Mouse (Mus musculus): Measurements from ENCODE around the gene Plb1. TPM values are rescaled to one million over a fixed set of nuclear protein-coding genes. Genes with fewer than 3 reads are reported as not detected.

The Plb1 gene
- total RNA-seq, 1 experiment from 2014 or later: not detected

- ATAC-seq (replicated peaks; ENCODE audit: insufficient number of reproducible peaks, low FRiP score, low TSS enrichment, poor library complexity, severe bottlenecking): no peak
Measured at GRCm38 (mm10) chr5:32311589-32312166, 79.2 kb downstream of the Plb1 start.

GRCm38 (mm10) chr5:32313671-32314070, 81.2 kb downstream of the Plb1 start:
- ATAC-seq (replicated peaks; ENCODE audit: insufficient number of reproducible peaks, low FRiP score, low TSS enrichment, poor library complexity, severe bottlenecking): no peak

GRCm38 (mm10) chr5:32314731-32315130, 82.2 kb downstream of the Plb1 start:
- ATAC-seq (replicated peaks; ENCODE audit: insufficient number of reproducible peaks, low FRiP score, low TSS enrichment, poor library complexity, severe bottlenecking): no peak

- no peak for ATAC-seq (replicated peaks; ENCODE audit: insufficient number of reproducible peaks, low FRiP score, low TSS enrichment, poor library complexity, severe bottlenecking)
Measured at GRCm38 (mm10) chr5:32322146-32322811, 89.8 kb downstream of the Plb1 start.

- ATAC-seq (replicated peaks; ENCODE audit: insufficient number of reproducible peaks, low FRiP score, low TSS enrichment, poor library complexity, severe bottlenecking): peak; percentile 73
Measured at GRCm38 (mm10) chr5:32328139-32328538, 95.6 kb downstream of the Plb1 start.

GRCm38 (mm10) chr5:32332591-32332990, 100.1 kb downstream of the Plb1 start:
- 0 out of 2 replicates have a peak, but pooled peaks have one; percentile 30 for ATAC-seq (replicated peaks; ENCODE audit: insufficient number of reproducible peaks, low FRiP score, low TSS enrichment, poor library complexity, severe bottlenecking)

- ATAC-seq (replicated peaks; ENCODE audit: insufficient number of reproducible peaks, low FRiP score, low TSS enrichment, poor library complexity, severe bottlenecking): no peak
Measured at GRCm38 (mm10) chr5:32335172-32335571, 102.7 kb downstream of the Plb1 start.

- ATAC-seq (replicated peaks; ENCODE audit: insufficient number of reproducible peaks, low FRiP score, low TSS enrichment, poor library complexity, severe bottlenecking): no peak
Measured at GRCm38 (mm10) chr5:32336092-32336491, 103.6 kb downstream of the Plb1 start.

- no peak for ATAC-seq (replicated peaks; ENCODE audit: insufficient number of reproducible peaks, low FRiP score, low TSS enrichment, poor library complexity, severe bottlenecking)
Measured at GRCm38 (mm10) chr5:32337336-32337735, 104.8 kb downstream of the Plb1 start.

- no peak for ATAC-seq (replicated peaks; ENCODE audit: insufficient number of reproducible peaks, low FRiP score, low TSS enrichment, poor library complexity, severe bottlenecking)
Measured at GRCm38 (mm10) chr5:32338339-32338738, 105.8 kb downstream of the Plb1 start.

GRCm38 (mm10) chr5:32338766-32339165, 106.3 kb downstream of the Plb1 start:
- no peak for ATAC-seq (replicated peaks; ENCODE audit: insufficient number of reproducible peaks, low FRiP score, low TSS enrichment, poor library complexity, severe bottlenecking)

- ATAC-seq (replicated peaks; ENCODE audit: insufficient number of reproducible peaks, low FRiP score, low TSS enrichment, poor library complexity, severe bottlenecking): no peak
Measured at GRCm38 (mm10) chr5:32340246-32340645, 107.7 kb downstream of the Plb1 start.

GRCm38 (mm10) chr5:32342711-32343285, 110.3 kb downstream of the Plb1 start:
- ATAC-seq (replicated peaks; ENCODE audit: insufficient number of reproducible peaks, low FRiP score, low TSS enrichment, poor library complexity, severe bottlenecking): no peak

GRCm38 (mm10) chr5:32346025-32346912, 113.8 kb downstream of the Plb1 start:
- ATAC-seq (replicated peaks; ENCODE audit: insufficient number of reproducible peaks, low FRiP score, low TSS enrichment, poor library complexity, severe bottlenecking): no peak

GRCm38 (mm10) chr5:32349718-32350117, 117.2 kb downstream of the Plb1 start:
- no peak for ATAC-seq (replicated peaks; ENCODE audit: insufficient number of reproducible peaks, low FRiP score, low TSS enrichment, poor library complexity, severe bottlenecking)

GRCm38 (mm10) chr5:32350551-32351256, 118.2 kb downstream of the Plb1 start:
- no peak for ATAC-seq (replicated peaks; ENCODE audit: insufficient number of reproducible peaks, low FRiP score, low TSS enrichment, poor library complexity, severe bottlenecking)

GRCm38 (mm10) chr5:32351721-32352465, 119.4 kb downstream of the Plb1 start:
- no peak for ATAC-seq (replicated peaks; ENCODE audit: insufficient number of reproducible peaks, low FRiP score, low TSS enrichment, poor library complexity, severe bottlenecking)

- ATAC-seq (replicated peaks; ENCODE audit: insufficient number of reproducible peaks, low FRiP score, low TSS enrichment, poor library complexity, severe bottlenecking): no peak
Measured at GRCm38 (mm10) chr5:32352845-32353244, 120.3 kb downstream of the Plb1 start.

Data from monocyte, adult 5-6 weeks (primary cell).